Mouse (Mus musculus): ENCODE data around the gene Dusp28. TPM values are rescaled to one million over a fixed set of nuclear protein-coding genes. Genes with fewer than 3 reads are reported as not detected.

The Dusp28 gene
- total and polyA plus RNA-seq, 3 experiments: 3.6 to 4.6 (median 3.6) TPM

- peaks cover 4% of the 10 kb centered on the region for H3K79me2 ChIP-seq (replicated peaks; ENCODE audit: control insufficient read depth, extremely low read depth, insufficient read depth, poor library complexity, severe bottlenecking)
- H3K4me3 ChIP-seq (replicated peaks in 1 of 3; ENCODE audit: low read depth in 2 of 3, low read length in 2 of 3, poor library complexity in 1 of 3): peak overlapping the region; percentile 63 to 85 (median 79)
- in situ Hi-C loops (cut with MboI; ENCODE audit: low pct_ligation_motif_present, low pct_unique_long_range_greater_than_20kb, low sequenced_read_pairs) (no loop called here), dilution Hi-C loops (cut with MboI; ENCODE audit: extremely low pct_ligation_motif_present, extremely low pct_unique_long_range_greater_than_20kb, low sequenced_read_pairs) (no loop called here)
- TF ChIP-seq MAFK (IDR thresholded peaks at IDR 0.05; ENCODE audit: insufficient replicate concordance, low read length) (no peak), MAX (IDR thresholded peaks at IDR 0.05; ENCODE audit: low read length) (no peak), EP300 (IDR thresholded peaks at IDR 0.05; ENCODE audit: low read length) (no peak), SIN3A (IDR thresholded peaks at IDR 0.05; ENCODE audit: low read length) (no peak), MXI1 (IDR thresholded peaks at IDR 0.05; ENCODE audit: low read depth, low read length) (no peak), POLR2A (IDR thresholded peaks at IDR 0.05; ENCODE audit: low read depth, low read length) (no peak), JUND (conservative IDR thresholded peaks at IDR 0.05; ENCODE audit: low read depth, low read length) (no peak), RCOR1 (conservative IDR thresholded peaks at IDR 0.05; ENCODE audit: low read depth, low read length) (no peak), ZC3H11A (IDR thresholded peaks at IDR 0.05; ENCODE audit: low read depth, low read length) (no peak), BHLHE40 (IDR thresholded peaks at IDR 0.05; ENCODE audit: low read depth, low read length) (no peak), ETS1 (conservative IDR thresholded peaks at IDR 0.05; ENCODE audit: low read depth, low read length) (no peak), CHD2 (IDR thresholded peaks at IDR 0.05; ENCODE audit: low read length) (no peak), TBP (conservative IDR thresholded peaks at IDR 0.05; ENCODE audit: low read depth, low read length) (no peak), GABPA (IDR thresholded peaks at IDR 0.05; ENCODE audit: insufficient replicate concordance, low read depth, low read length) (no peak), E2F4 (IDR thresholded peaks at IDR 0.05; ENCODE audit: insufficient replicate concordance, low read depth, low read length) (no peak), MYC (IDR thresholded peaks at IDR 0.05; ENCODE audit: low read depth, low read length) (no peak), ZKSCAN1 (IDR thresholded peaks at IDR 0.05; ENCODE audit: borderline replicate concordance, low read depth, low read length) (no peak), UBTF (IDR thresholded peaks at IDR 0.05; ENCODE audit: low read depth, low read length) (no peak), MEF2A (IDR thresholded peaks at IDR 0.05; ENCODE audit: borderline replicate concordance, low read depth, low read length) (no peak)
- H3K4me1 ChIP-seq (ENCODE audit: control insufficient read depth in 1 of 2, insufficient read depth in 2 of 2): peaks cover 9 to 25% of the 10 kb centered on the region in 2 experiments
- no peak for DNase-seq (ENCODE audit: extremely low read depth)
- peak overlapping the region; percentile 79 for H3K4me2 ChIP-seq (ENCODE audit: insufficient read depth, low read depth, poor library complexity, severe bottlenecking)
- H3K27me3 ChIP-seq (replicated peaks): peaks cover 17% of the 10 kb centered on the region
- peak overlapping the region; percentile 97 for H3K9ac ChIP-seq (ENCODE audit: insufficient read depth, low read depth)
- peaks cover 7 to 16% of the 10 kb centered on the region in 2 experiments for H3K36me3 ChIP-seq (replicated peaks in 1 of 2; ENCODE audit: control insufficient read depth in 1 of 2, insufficient read depth in 1 of 2, low read length in 1 of 2)
- no peaks in the 10 kb centered on the region for H3K9me3 ChIP-seq (replicated peaks; ENCODE audit: low read length)
- H3K27ac ChIP-seq (ENCODE audit: insufficient read depth, low read depth): peak overlapping the region; percentile 93
These were observed 26.8 kb downstream of the Dusp28 start for GRCm38 (mm10) chr1:92933611-92934010.

DNA sequence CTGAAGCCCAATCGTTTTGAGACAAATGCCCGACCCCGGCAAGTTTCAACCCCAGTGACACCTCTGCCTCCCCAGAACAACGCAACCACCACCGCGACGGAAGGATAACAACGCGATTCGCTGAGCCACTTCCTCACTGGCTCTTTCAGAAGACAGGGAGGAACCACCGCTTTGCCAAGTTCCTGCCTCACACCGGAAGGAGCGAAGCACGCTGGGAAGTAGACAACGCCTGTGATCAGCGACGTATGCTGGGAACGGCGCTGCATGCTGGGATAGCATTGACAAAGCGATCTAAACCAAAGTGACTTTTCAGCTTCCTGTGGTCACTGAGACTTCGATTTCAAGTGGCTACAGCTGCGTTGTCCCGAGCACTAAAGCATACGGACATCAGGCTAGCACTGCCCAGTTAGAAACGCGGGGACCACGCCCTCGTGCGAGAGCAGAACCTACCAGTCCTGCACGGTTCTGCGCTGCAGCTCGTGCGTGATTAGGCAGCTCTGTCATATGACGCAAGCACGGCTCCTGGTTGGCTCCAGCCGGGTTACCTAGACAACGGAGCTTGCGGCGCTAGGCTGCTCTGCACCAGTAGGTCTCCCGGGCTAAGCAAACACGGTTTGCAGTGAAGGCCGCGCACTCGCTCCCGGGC is 27.5 kb downstream of the Dusp28 start, which contains the start of gene Capn10:
TSS of gene Capn10 (plus strand) at position 195 of the 646 bp plus-strand sequence.
- Histone ChIP-seq H3K9me3 (replicated peaks; ENCODE audit: low read length) (no peaks in the 10 kb centered on the region), H3K36me3 (replicated peaks in 1 of 2; ENCODE audit: control insufficient read depth in 1 of 2, insufficient read depth in 1 of 2, low read length in 1 of 2) (peaks cover 12 to 23% of the 10 kb centered on the region in 2 experiments), H3K4me3 (replicated peaks in 1 of 3; ENCODE audit: low read depth in 2 of 3, low read length in 2 of 3, poor library complexity in 1 of 3) (peak within 1 kb of the TSS; percentile 63 to 85 (median 79)), H3K9ac (ENCODE audit: insufficient read depth, low read depth) (peak within 1 kb of the TSS; percentile 97), H3K79me2 (replicated peaks; ENCODE audit: control insufficient read depth, extremely low read depth, insufficient read depth, poor library complexity, severe bottlenecking) (peaks cover 4% of the 10 kb centered on the region), H3K27me3 (replicated peaks) (peaks cover 10% of the 10 kb centered on the region), H3K4me1 (ENCODE audit: control insufficient read depth in 1 of 2, insufficient read depth in 2 of 2) (peaks cover 9 to 25% of the 10 kb centered on the region in 2 experiments), H3K27ac (ENCODE audit: insufficient read depth, low read depth) (peak within 1 kb of the TSS; percentile 93), H3K4me2 (ENCODE audit: insufficient read depth, low read depth, poor library complexity, severe bottlenecking) (peak within 1 kb of the TSS; percentile 94)
- peak; percentile 97 for DNase-seq (ENCODE audit: extremely low read depth)
- dilution Hi-C loops (cut with MboI; ENCODE audit: extremely low pct_ligation_motif_present, extremely low pct_unique_long_range_greater_than_20kb, low sequenced_read_pairs) (no loop called here), in situ Hi-C loops (cut with MboI; ENCODE audit: low pct_ligation_motif_present, low pct_unique_long_range_greater_than_20kb, low sequenced_read_pairs) (no loop called here)
- TF ChIP-seq RAD21 (IDR thresholded peaks at IDR 0.05; ENCODE audit: low read depth, low read length) (no peak), BHLHE40 (IDR thresholded peaks at IDR 0.05; ENCODE audit: low read depth, low read length) (peak; percentile 91), ZKSCAN1 (IDR thresholded peaks at IDR 0.05; ENCODE audit: borderline replicate concordance, low read depth, low read length) (no peak), E2F4 (IDR thresholded peaks at IDR 0.05; ENCODE audit: insufficient replicate concordance, low read depth, low read length) (no peak), NRF1 (IDR thresholded peaks at IDR 0.05; ENCODE audit: low read depth, low read length) (peak; percentile 60; the same call in 1 of the 2 replicates), RCOR1 (conservative IDR thresholded peaks at IDR 0.05; ENCODE audit: low read depth, low read length) (no peak), IRF4 (IDR thresholded peaks at IDR 0.05; ENCODE audit: low read depth, low read length) (peak; percentile 62; the same call in 1 of the 2 replicates), ELF1 (IDR thresholded peaks at IDR 0.05; ENCODE audit: low read depth, low read length) (peak; percentile 97), TBP (conservative IDR thresholded peaks at IDR 0.05; ENCODE audit: low read depth, low read length) (peak; percentile 83), NELFE (IDR thresholded peaks at IDR 0.05; ENCODE audit: low read depth, low read length) (peak; percentile 73), KAT2A (IDR thresholded peaks at IDR 0.05; ENCODE audit: insufficient replicate concordance, low read length) (peak; percentile 89; the same call in 1 of the 2 replicates), TCF12 (IDR thresholded peaks at IDR 0.05; ENCODE audit: low read depth, low read length) (peak; percentile 78), POLR2AphosphoS2 (IDR thresholded peaks at IDR 0.05; ENCODE audit: low read depth, low read length) (peak; percentile 82; the same call in 1 of the 2 replicates), ZNF384 (IDR thresholded peaks at IDR 0.05; ENCODE audit: low read depth, low read length) (no peak), MAFK (IDR thresholded peaks at IDR 0.05; ENCODE audit: insufficient replicate concordance, low read length) (no peak), ETS1 (conservative IDR thresholded peaks at IDR 0.05; ENCODE audit: low read depth, low read length) (peak; percentile 47), MXI1 (IDR thresholded peaks at IDR 0.05; ENCODE audit: low read depth, low read length) (peak; percentile 96), EP300 (IDR thresholded peaks at IDR 0.05; ENCODE audit: low read length) (no peak), SIN3A (IDR thresholded peaks at IDR 0.05; ENCODE audit: low read length) (peak; percentile 96), GABPA (IDR thresholded peaks at IDR 0.05; ENCODE audit: insufficient replicate concordance, low read depth, low read length) (no peak), ZMIZ1 (IDR thresholded peaks at IDR 0.05; ENCODE audit: low read depth, low read length) (peak; percentile 77)

All from CH12.LX (cell line).